Mouse (Mus musculus) B cell, adult 67 days (primary cell): ENCODE measurements around the gene Ret. TPM values are rescaled to one million over a fixed set of nuclear protein-coding genes. Genes with fewer than 3 reads are reported as not detected.

ENCODE experiments used
- total RNA-seq, 2 experiments: library from RNA; stranded (reverse); gene quantifications; 4 replicates each; pipeline ENCODE4 v1.2.4; 2023

Ret gene
- not detected for total RNA-seq

DNA sequence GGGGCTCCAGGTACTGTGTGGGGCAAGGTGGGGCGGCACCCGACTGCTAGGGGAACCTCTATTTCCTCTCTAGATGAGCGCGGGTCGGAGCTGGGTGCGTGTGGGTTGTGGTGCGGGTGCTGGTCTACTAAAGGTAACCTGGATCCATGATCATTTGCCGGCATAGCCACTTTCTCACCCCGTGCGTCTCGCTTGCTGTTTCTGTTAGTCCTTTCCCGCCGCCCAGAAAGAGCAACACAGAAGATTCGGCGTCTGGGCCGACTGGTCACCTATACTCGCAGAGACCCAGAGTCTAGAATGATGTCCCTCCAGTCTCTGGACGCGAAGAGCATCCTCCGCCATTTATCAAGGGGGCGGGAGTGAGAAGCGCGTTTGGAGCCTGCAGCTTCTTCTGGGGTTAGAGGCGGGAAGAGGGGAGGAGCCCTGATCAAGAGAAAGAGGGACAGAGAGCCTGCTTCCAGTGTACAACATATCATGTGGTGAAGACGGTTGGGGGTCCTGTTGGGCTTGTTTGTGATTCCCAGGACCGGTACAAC lies at the start of gene Ret:
Gene Ret, minus strand, starts transcription at position 279 of the 536 bp plus-strand sequence.

GRCm38 (mm10) chr6:118138731-118139709 lies 58.5 kb downstream of the Ret start, which contains the start of gene Csgalnact2:
Csgalnact2 (minus strand) TSS chr6:118139140.

Other genes starting within 250 kb of the Ret start
- gene Rasgef1a, start 186.3 kb downstream of the Ret start, total RNA-seq, result under 1 TPM; 0.30 to 0.49 TPM
- 10 to 100 TPM; 17.8 to 20.6 TPM for gene Csgalnact2, start 58.6 kb downstream of the Ret start, total RNA-seq
- 10 to 100 TPM; 58.3 to 59.0 TPM for gene Bms1, start 221.8 kb upstream of the Ret start, total RNA-seq